ENCODE assay signal across 32 mouse cellular contexts in genomic region chr10:71169171-71169570, GRCm38 (mm10).
"Had no signal": no experiment of that assay in that cellular context is flagged by ENCODE, and none has a peak within 500 bp of the region (broad histone marks: within the 10 kb centered on the region; RNA-seq: fewer than 3 reads in every experiment).

No protein-coding gene starts in this region.

- H3K4me3 ChIP-seq: heart, embryonic 12.5 days; heart, embryonic 13.5 days; heart, embryonic 15.5 days; hindbrain, embryonic 10.5 days; hindbrain, embryonic 12.5 days; hindbrain, embryonic 13.5 days; hindbrain, embryonic 15.5 days; intestine, embryonic 15.5 days; kidney, embryonic 15.5 days; layer of hippocampus, adult 2 months; left cerebral cortex, adult 2 months had no signal

- ATAC-seq: hindbrain, embryonic 16.5 days; hindbrain, postnatal 0 days; inflammation-experienced regulatory T-cells, adult 6 months; intestine, embryonic 15.5 days; intestine, embryonic 16.5 days; intestine, postnatal 0 days had no signal

- H3K4me1 ChIP-seq: heart, embryonic 15.5 days; hindbrain, embryonic 10.5 days; hindbrain, embryonic 12.5 days; hindbrain, embryonic 13.5 days; hindbrain, embryonic 15.5 days; intestine, embryonic 15.5 days; kidney, embryonic 15.5 days had no signal

- H3K9me3 ChIP-seq: heart, embryonic 13.5 days; heart, embryonic 15.5 days; hindbrain, embryonic 12.5 days; hindbrain, embryonic 13.5 days; hindbrain, embryonic 15.5 days; intestine, embryonic 15.5 days; kidney, embryonic 15.5 days had no signal

- H3K36me3 ChIP-seq: heart, embryonic 12.5 days; heart, embryonic 13.5 days; heart, embryonic 15.5 days; hindbrain, embryonic 10.5 days; hindbrain, embryonic 12.5 days; hindbrain, embryonic 13.5 days; hindbrain, embryonic 15.5 days; intestine, embryonic 15.5 days; kidney, embryonic 15.5 days had no signal

- DNase-seq: heart, postnatal 10 days; heart, postnatal 4 days; kidney, adult 11 months; kidney, adult 18-20 months; kidney, adult 2 months; kidney, adult 8-10 months; kidney, adult 9 months; kidney, postnatal 10 days; kidney, postnatal 14 days; kidney, postnatal 25 days; kidney, postnatal 36 days; kidney, postnatal 4 days; layer of hippocampus, adult 9-11 months; layer of hippocampus, postnatal 36 days had no signal

- H3K4me2 ChIP-seq: heart, embryonic 12.5 days; heart, embryonic 13.5 days; heart, embryonic 15.5 days; hindbrain, embryonic 12.5 days; hindbrain, embryonic 13.5 days; hindbrain, embryonic 14.5 days; hindbrain, embryonic 15.5 days; intestine, embryonic 15.5 days; kidney, embryonic 15.5 days had no signal

- H3K9ac ChIP-seq: heart, embryonic 12.5 days; heart, embryonic 13.5 days; heart, embryonic 15.5 days; hindbrain, embryonic 12.5 days; hindbrain, embryonic 13.5 days; hindbrain, embryonic 14.5 days; hindbrain, embryonic 15.5 days; intestine, embryonic 15.5 days; kidney, embryonic 15.5 days had no signal

- H3K27ac ChIP-seq: heart, embryonic 13.5 days; heart, embryonic 15.5 days; hindbrain, embryonic 10.5 days; hindbrain, embryonic 12.5 days; hindbrain, embryonic 13.5 days; hindbrain, embryonic 14.5 days; hindbrain, embryonic 15.5 days; hindbrain, postnatal 0 days; intestine, embryonic 15.5 days; kidney, embryonic 15.5 days; kidney, postnatal 0 days; layer of hippocampus, adult 2 months; left cerebral cortex, adult 2 months had no signal

- H3K27me3 ChIP-seq: heart, embryonic 12.5 days; heart, embryonic 13.5 days; heart, embryonic 15.5 days; hindbrain, embryonic 12.5 days; hindbrain, embryonic 13.5 days; hindbrain, embryonic 15.5 days; intestine, embryonic 15.5 days; kidney, embryonic 15.5 days had no signal
